25 mouse cellular contexts compared by ENCODE assay signal in the genomic region with DNA sequence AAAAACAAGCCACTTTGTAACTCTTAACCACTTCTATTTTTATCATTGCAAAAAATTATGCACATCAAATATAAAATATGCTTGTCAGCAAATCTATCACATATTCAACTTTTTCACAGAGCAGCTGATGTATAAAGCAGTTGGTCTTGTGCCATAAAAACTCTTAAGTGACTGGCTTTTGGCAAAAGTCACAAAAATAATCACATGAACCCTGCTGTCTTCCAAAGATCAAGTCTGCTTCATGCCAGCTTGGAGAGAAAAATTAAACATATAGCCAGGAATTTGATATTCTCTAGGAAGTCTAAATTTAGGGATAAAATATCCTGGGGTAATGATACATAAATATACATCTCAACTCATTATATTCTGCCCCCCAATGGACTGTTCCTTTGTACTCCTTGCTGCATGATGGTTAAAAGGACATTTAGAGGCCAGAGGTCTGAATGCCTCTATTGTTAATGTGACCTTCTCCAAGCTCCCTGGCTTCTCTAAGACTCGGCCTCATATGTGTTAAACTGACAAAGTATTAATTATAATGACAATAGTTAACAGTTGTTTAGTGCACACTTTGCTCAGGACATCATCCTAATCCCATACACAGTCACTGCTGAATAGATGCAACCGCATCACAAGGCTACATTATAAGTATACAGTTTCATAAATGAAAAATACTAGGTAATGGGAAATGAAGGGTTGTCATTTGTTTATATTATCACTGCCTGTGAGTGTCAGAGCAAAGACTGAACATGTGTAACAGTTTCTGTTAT.
DNase-seq lines count a peak whose midpoint lies in the region; ATAC-seq and TF ChIP-seq lines count a peak whose summit lies in the region.
"Had no signal": no experiment of that assay in that cellular context is flagged by ENCODE, and none has a peak within 500 bp of the region (broad histone marks: within the 10 kb centered on the region; RNA-seq: fewer than 3 reads in every experiment).

No protein-coding gene starts in this region.

- H3K27ac ChIP-seq in forebrain, embryonic 14.5 days (ENCODE audit: low read depth, low read length), result no peak overlapping the region
- H3K27ac ChIP-seq in forebrain, embryonic 12.5 days, result no peak overlapping the region
- no peak overlapping the region for H3K27ac ChIP-seq in liver, embryonic 11.5 days (ENCODE audit: low read depth, low read length)
- H3K27ac ChIP-seq: embryonic facial prominence, embryonic 15.5 days; heart, embryonic 10.5 days; hindbrain, embryonic 12.5 days had no signal

- H3K9me3 ChIP-seq in forebrain, embryonic 14.5 days (replicated peaks; ENCODE audit: control insufficient read depth, low read length), result no peaks in the 10 kb centered on the region
- H3K9me3 ChIP-seq in forebrain, embryonic 12.5 days, result no peaks in the 10 kb centered on the region
- H3K9me3 ChIP-seq in liver, embryonic 11.5 days (ENCODE audit: control insufficient read depth, low read length), result no peaks in the 10 kb centered on the region
- H3K9me3 ChIP-seq: embryonic facial prominence, embryonic 15.5 days; heart, embryonic 10.5 days; hindbrain, embryonic 12.5 days had no signal

- no peak overlapping the region for H3K9ac ChIP-seq in forebrain, embryonic 14.5 days (ENCODE audit: low read length)
- no peak overlapping the region for H3K9ac ChIP-seq in forebrain, embryonic 12.5 days
- no peak overlapping the region for H3K9ac ChIP-seq in liver, embryonic 11.5 days (ENCODE audit: low read depth, low read length)
- H3K9ac ChIP-seq: embryonic facial prominence, embryonic 15.5 days; hindbrain, embryonic 12.5 days had no signal

- H3K27me3 ChIP-seq in forebrain, embryonic 14.5 days (replicated peaks; ENCODE audit: control insufficient read depth, insufficient read depth, low read length), result no peaks in the 10 kb centered on the region
- H3K27me3 ChIP-seq in forebrain, embryonic 12.5 days, result no peaks in the 10 kb centered on the region
- H3K27me3 ChIP-seq in liver, embryonic 11.5 days (replicated peaks; ENCODE audit: control insufficient read depth, insufficient read depth, low read length), result no peaks in the 10 kb centered on the region
- H3K27me3 ChIP-seq: embryonic facial prominence, embryonic 15.5 days; hindbrain, embryonic 12.5 days had no signal

- WGBS in forebrain, embryonic 14.5 days, result 32% methylated on average over 2 of the region's 2 CpGs
- 31% methylated on average over 2 of the region's 2 CpGs for WGBS in forebrain, embryonic 12.5 days
- WGBS in liver, embryonic 11.5 days, result 78% methylated on average over 2 of the region's 2 CpGs

- peak; percentile 48; the same call in 1 of the 2 replicates for ATAC-seq in forebrain, embryonic 14.5 days
- no peak for ATAC-seq in forebrain, embryonic 12.5 days (ENCODE audit: low FRiP score)
- ATAC-seq in liver, embryonic 11.5 days (replicated peaks; ENCODE audit: low FRiP score), result no peak
- ATAC-seq: CD4-positive, CD25-positive, alpha-beta regulatory T cell, adult 4 months; hindbrain, embryonic 16.5 days; inflammation-experienced regulatory T-cells, adult 6 months; intestine, postnatal 0 days had no signal

- TF ChIP-seq CTCF in brain, embryonic 14.5 days (IDR thresholded peaks at IDR 0.05; ENCODE audit: borderline replicate concordance, extremely low read depth, insufficient read depth, insufficient read length), result no peak

- no peak overlapping the region for H3K4me2 ChIP-seq in forebrain, embryonic 14.5 days (ENCODE audit: low read length)
- no peak overlapping the region for H3K4me2 ChIP-seq in forebrain, embryonic 12.5 days
- no peak overlapping the region for H3K4me2 ChIP-seq in liver, embryonic 11.5 days
- H3K4me2 ChIP-seq: embryonic facial prominence, embryonic 15.5 days; hindbrain, embryonic 12.5 days had no signal

- DNase-seq in embryo, embryonic 10 days (ENCODE audit: low spot score), result peak; percentile 3
- no peak for DNase-seq in embryo, embryonic 11 days
- peak; percentile 83 for DNase-seq in forebrain, embryonic 14.5 days (ENCODE audit: low spot score)
- DNase-seq in brain, embryonic 14.5 days (ENCODE audit: low read depth), result peak; percentile 82
- no peak for DNase-seq in urinary bladder, postnatal 4 days (ENCODE audit: low spot score in 2 of 2)
- no peak for DNase-seq in liver, embryonic 11.5 days (ENCODE audit: low spot score)
- DNase-seq: adrenal gland, adult 2 months; adrenal gland, postnatal 36 days; B cell, adult 2 months; cerebellum, adult 18-20 months; cerebellum, adult 9-11 months; cerebellum, postnatal 36 days; gastrocnemius, postnatal 36 days; heart, adult 18-20 months; heart, postnatal 10 days; heart, postnatal 4 days; kidney, adult 8-10 months had no signal

- H3K36me3 ChIP-seq in forebrain, embryonic 14.5 days (ENCODE audit: control insufficient read depth, insufficient read depth, low read length), result no peaks in the 10 kb centered on the region
- no peaks in the 10 kb centered on the region for H3K36me3 ChIP-seq in forebrain, embryonic 12.5 days (replicated peaks)
- no peaks in the 10 kb centered on the region for H3K36me3 ChIP-seq in liver, embryonic 11.5 days (ENCODE audit: control insufficient read depth, insufficient read depth, low read length)
- H3K36me3 ChIP-seq: embryonic facial prominence, embryonic 15.5 days; heart, embryonic 10.5 days; hindbrain, embryonic 12.5 days had no signal

- TF ChIP-seq POLR2A in brain, embryonic 14.5 days (IDR thresholded peaks at IDR 0.05; ENCODE audit: borderline replicate concordance, extremely low read depth, insufficient read depth, insufficient read length, poor library complexity, severe bottlenecking), result no peak

- no peaks in the 10 kb centered on the region for H3K4me1 ChIP-seq in forebrain, embryonic 14.5 days (ENCODE audit: control insufficient read depth, insufficient read depth, low read length)
- H3K4me1 ChIP-seq in forebrain, embryonic 12.5 days, result no peaks in the 10 kb centered on the region
- H3K4me1 ChIP-seq in liver, embryonic 11.5 days (replicated peaks; ENCODE audit: control insufficient read depth, insufficient read depth, low read length), result no peaks in the 10 kb centered on the region
- H3K4me1 ChIP-seq: embryonic facial prominence, embryonic 15.5 days; heart, embryonic 10.5 days; hindbrain, embryonic 12.5 days had no signal

- no peak overlapping the region for H3K4me3 ChIP-seq in forebrain, embryonic 14.5 days (ENCODE audit: low read depth, low read length)
- no peak overlapping the region for H3K4me3 ChIP-seq in forebrain, embryonic 12.5 days (replicated peaks)
- no peak overlapping the region for H3K4me3 ChIP-seq in liver, embryonic 11.5 days (ENCODE audit: low read depth, low read length)
- H3K4me3 ChIP-seq: embryonic facial prominence, embryonic 15.5 days; heart, embryonic 10.5 days; hindbrain, embryonic 12.5 days had no signal

Comparison
In these comparisons a context has a peak if more than half of its experiments do, and no peak if none do; other contexts are left out.
1. DNase-seq: peak in embryo, embryonic 10 days (single experiment), forebrain, embryonic 14.5 days (single experiment) and brain, embryonic 14.5 days (single experiment); none in embryo, embryonic 11 days (single experiment), urinary bladder, postnatal 4 days (0 of 2) and liver, embryonic 11.5 days (single experiment).